17 mouse cellular contexts compared by ENCODE assay signal in genomic region chr11:32605907-32606306, GRCm38 (mm10). TPM values are rescaled to one million over a fixed set of nuclear protein-coding genes. Genes with fewer than 3 reads are reported as not detected.
DNase-seq lines count a peak whose midpoint lies in the region; ATAC-seq and TF ChIP-seq lines count a peak whose summit lies in the region.
"Had no signal": no experiment of that assay in that cellular context is flagged by ENCODE, and none has a peak within 500 bp of the region (broad histone marks: within the 10 kb centered on the region; RNA-seq: fewer than 3 reads in every experiment).

No protein-coding gene starts in this region.

- no peaks in the 10 kb centered on the region for H3K79me2 ChIP-seq in myocyte (ENCODE audit: control insufficient read depth, insufficient read depth)

- no peak overlapping the region for H3K4me3 ChIP-seq in gastrocnemius, adult 2 months
- no peak overlapping the region for H3K4me3 ChIP-seq in heart, embryonic 15.5 days
- no peak overlapping the region for H3K4me3 ChIP-seq in heart, embryonic 11.5 days (ENCODE audit: low read depth, low read length)
- no peak overlapping the region for H3K4me3 ChIP-seq in lung, embryonic 15.5 days
- H3K4me3 ChIP-seq in myocyte = no peak overlapping the region
- H3K4me3 ChIP-seq: embryonic facial prominence, embryonic 12.5 days; forebrain, embryonic 12.5 days; heart, embryonic 10.5 days; hindbrain, embryonic 10.5 days had no signal

- no peak for ATAC-seq in heart, embryonic 15.5 days (replicated peaks; ENCODE audit: insufficient number of reproducible peaks, insufficient read depth, low FRiP score, low read depth)
- no peak for ATAC-seq in heart, embryonic 11.5 days (replicated peaks; ENCODE audit: insufficient number of reproducible peaks, low FRiP score, low TSS enrichment)
- no peak for ATAC-seq in lung, embryonic 15.5 days (ENCODE audit: borderline replicate concordance, extremely low read depth, low FRiP score, low TSS enrichment)

- WGBS in heart, embryonic 15.5 days = 56% methylated on average over 3 of the region's 3 CpGs
- 60% methylated on average over 3 of the region's 3 CpGs for WGBS in heart, embryonic 11.5 days (ENCODE audit: insufficient replicate concordance)
- 53% methylated on average over 3 of the region's 3 CpGs for WGBS in lung, embryonic 15.5 days

- intact Hi-C loops in gastrocnemius, adult 2 months (cut with DNase I) = no loop called here

- TF ChIP-seq CTCF in gastrocnemius, adult 2 months (IDR thresholded peaks at IDR 0.05) = no peak

- H3K36me3 ChIP-seq in heart, embryonic 15.5 days = no peaks in the 10 kb centered on the region
- H3K36me3 ChIP-seq in heart, embryonic 11.5 days (ENCODE audit: control insufficient read depth, insufficient read depth, low read length) = no peaks in the 10 kb centered on the region
- no peaks in the 10 kb centered on the region for H3K36me3 ChIP-seq in lung, embryonic 15.5 days
- H3K36me3 ChIP-seq in myocyte (ENCODE audit: control insufficient read depth, insufficient read depth) = peaks cover 8% of the 10 kb centered on the region
- H3K36me3 ChIP-seq: embryonic facial prominence, embryonic 12.5 days had no signal

- H3K9me3 ChIP-seq in heart, embryonic 15.5 days (replicated peaks) = no peaks in the 10 kb centered on the region
- H3K9me3 ChIP-seq in heart, embryonic 11.5 days (replicated peaks; ENCODE audit: control insufficient read depth, low read length) = no peaks in the 10 kb centered on the region
- H3K9me3 ChIP-seq in lung, embryonic 15.5 days = no peaks in the 10 kb centered on the region
- H3K9me3 ChIP-seq: embryonic facial prominence, embryonic 12.5 days; forebrain, embryonic 12.5 days; heart, embryonic 10.5 days; hindbrain, embryonic 10.5 days had no signal

- peak overlapping the region; percentile 71; the same call in 1 of the 2 replicates for H3K27ac ChIP-seq in gastrocnemius, adult 2 months
- peak overlapping the region; percentile 52; the same call in 1 of the 2 replicates for H3K27ac ChIP-seq in heart, embryonic 15.5 days
- H3K27ac ChIP-seq in heart, embryonic 11.5 days (ENCODE audit: low read depth, low read length) = no peak overlapping the region
- H3K27ac ChIP-seq in lung, embryonic 15.5 days = peak overlapping the region; percentile 80; the same call in 1 of the 2 replicates
- H3K27ac ChIP-seq: forebrain, embryonic 12.5 days; hindbrain, embryonic 10.5 days had no signal

- no peak overlapping the region for H3K9ac ChIP-seq in heart, embryonic 15.5 days
- no peak overlapping the region for H3K9ac ChIP-seq in heart, embryonic 11.5 days (ENCODE audit: low read depth, low read length)
- no peak overlapping the region for H3K9ac ChIP-seq in lung, embryonic 15.5 days
- H3K9ac ChIP-seq: embryonic facial prominence, embryonic 12.5 days; forebrain, embryonic 12.5 days; hindbrain, embryonic 14.5 days had no signal

- H3ac ChIP-seq in myocyte (ENCODE audit: control insufficient read depth, insufficient read length) = no peak overlapping the region

- TF ChIP-seq POLR2A in myocyte (IDR thresholded peaks at IDR 0.05; ENCODE audit: insufficient read length, low read depth) = no peak

- DNase-seq in gastrocnemius, adult 2 months = no peak
- no peak for DNase-seq in gastrocnemius, adult 8-10 months (ENCODE audit: low spot score in 2 of 2)
- DNase-seq in lung, postnatal 10 days = no peak
- DNase-seq in urinary bladder, postnatal 14 days (ENCODE audit: low spot score) = no peak
- DNase-seq: B cell, adult 2 months; cerebellum, adult 11-12 months; gastrocnemius, postnatal 25 days; heart, postnatal 10 days had no signal

- H3K27me3 ChIP-seq in heart, embryonic 15.5 days = no peaks in the 10 kb centered on the region
- no peaks in the 10 kb centered on the region for H3K27me3 ChIP-seq in heart, embryonic 11.5 days (ENCODE audit: control insufficient read depth, insufficient read depth, low read length)
- no peaks in the 10 kb centered on the region for H3K27me3 ChIP-seq in lung, embryonic 15.5 days
- H3K27me3 ChIP-seq in myocyte (ENCODE audit: control insufficient read depth, insufficient read depth, insufficient read length) = no peaks in the 10 kb centered on the region
- H3K27me3 ChIP-seq: embryonic facial prominence, embryonic 12.5 days; forebrain, embryonic 12.5 days had no signal

- H3K4me2 ChIP-seq in heart, embryonic 15.5 days = no peak overlapping the region
- no peak overlapping the region for H3K4me2 ChIP-seq in heart, embryonic 11.5 days
- no peak overlapping the region for H3K4me2 ChIP-seq in lung, embryonic 15.5 days
- H3K4me2 ChIP-seq in myocyte (ENCODE audit: low read depth) = peak overlapping the region; percentile 73
- H3K4me2 ChIP-seq: embryonic facial prominence, embryonic 12.5 days; forebrain, embryonic 12.5 days; hindbrain, embryonic 14.5 days had no signal

- H3K4me1 ChIP-seq in heart, embryonic 15.5 days (replicated peaks) = peaks cover 24% of the 10 kb centered on the region
- peaks cover 16% of the 10 kb centered on the region for H3K4me1 ChIP-seq in heart, embryonic 11.5 days (ENCODE audit: control insufficient read depth, insufficient read depth, low read length)
- peaks cover 33% of the 10 kb centered on the region for H3K4me1 ChIP-seq in lung, embryonic 15.5 days

TF ChIP-seq in myocyte, 11 proteins besides CTCF, POLR2A, EP300 and RAD21:
- TF ChIP-seq TCF3 (IDR thresholded peaks at IDR 0.05; ENCODE audit: insufficient read length, low read depth) = no peak
- no peak for TF ChIP-seq CEBPB (IDR thresholded peaks at IDR 0.05; ENCODE audit: insufficient read depth, poor library complexity, severe bottlenecking)
- peak; percentile 43 for TF ChIP-seq USF1 (IDR thresholded peaks at IDR 0.05; ENCODE audit: low read depth)
- TF ChIP-seq MAX (IDR thresholded peaks at IDR 0.05; ENCODE audit: low read depth) = no peak
- no peak for TF ChIP-seq REST (IDR thresholded peaks at IDR 0.05; ENCODE audit: insufficient read depth, insufficient read length)
- TF ChIP-seq TCF12 (IDR thresholded peaks at IDR 0.05; ENCODE audit: insufficient read depth, poor library complexity, severe bottlenecking) = no peak
- no peak for TF ChIP-seq POLR2AphosphoS2 (IDR thresholded peaks at IDR 0.05; ENCODE audit: insufficient read length, low read depth)
- no peak for TF ChIP-seq MYOG (IDR thresholded peaks at IDR 0.05; ENCODE audit: control insufficient read depth in 1 of 3, insufficient read depth in 1 of 3, insufficient read length in 2 of 3, low read depth in 2 of 3)
- no peak for TF ChIP-seq SRF (IDR thresholded peaks at IDR 0.05; ENCODE audit: control insufficient read depth, insufficient read length, low read depth)
TF ChIP-seq in myocyte: peak in this region for 1.

RNA-seq across cellular contexts. Expression of gene Fbxw11, which starts 36.6 kb away (rescaled TPM):
- 10 to 100 TPM; 56.9 to 68.9 TPM for total RNA-seq in gastrocnemius, adult 2 months (2021)
- 10 to 100 TPM; 59.8 to 72.7 (median 66.6) TPM for total RNA-seq in gastrocnemius, adult 8-10 months (2022)
- 58.8 and 66.8 TPM in 2 replicates for polyA plus RNA-seq in heart, embryonic 15.5 days (2015; fragmentation: Nextera tagmentation; extraction: Ambion mirVana)
- polyA plus RNA-seq in heart, embryonic 11.5 days (2014; fragmentation: Nextera tagmentation; extraction: Ambion mirVana) = 51.0 and 74.8 TPM in 2 replicates
- polyA plus RNA-seq in lung, embryonic 15.5 days (2015; fragmentation: Nextera tagmentation; extraction: Ambion mirVana) = 84.9 and 85.5 TPM in 2 replicates
- 44.5 TPM for polyA plus RNA-seq in myocyte (2012; fragmentation: generic; extraction: Trizol)
